Mouse (Mus musculus): ENCODE measurements at regions not wholly inside any gene's neighbourhood (a gene's known extent, or its start where the extent isn't known, plus 50 kb on each side); places are given as distances from the start of the nearest gene placed in this dataset.

- DNase-seq (ENCODE audit: extremely low spot score in 1 of 2, low spot score in 2 of 2), result no peak
- intact Hi-C loops (cut with DNase I), result no loop called here
These were observed 365.6 kb downstream of the Med10 start for GRCm38 (mm10) chr13:70167747-70168146.

GRCm38 (mm10) chr13:70168906-70169305 is 366.7 kb downstream of the Med10 start:
- intact Hi-C loops (cut with DNase I), result no loop called here
- no peak for DNase-seq (ENCODE audit: extremely low spot score in 1 of 2, low spot score in 2 of 2)

- intact Hi-C loops (cut with DNase I), result no loop called here
- DNase-seq (ENCODE audit: extremely low spot score in 1 of 2, low spot score in 2 of 2), result no peak
These were observed 374.9 kb downstream of the Med10 start for GRCm38 (mm10) chr13:70177066-70177465.

GRCm38 (mm10) chr13:70178073-70178491 is 375.9 kb downstream of the Med10 start:
- no peak for DNase-seq (ENCODE audit: extremely low spot score in 1 of 2, low spot score in 2 of 2)
- intact Hi-C loops (cut with DNase I), result no loop called here

- DNase-seq (ENCODE audit: extremely low spot score in 1 of 2, low spot score in 2 of 2), result no peak
- intact Hi-C loops (cut with DNase I), result no loop called here
These were observed 388.8 kb downstream of the Med10 start for GRCm38 (mm10) chr13:70190978-70191377.

GRCm38 (mm10) chr13:70192101-70193025 is 390.2 kb downstream of the Med10 start:
- DNase-seq (ENCODE audit: extremely low spot score in 1 of 2, low spot score in 2 of 2), result peak in 1 of 2 experiments; percentile 67
- intact Hi-C loops (cut with DNase I), result no loop called here

GRCm38 (mm10) chr13:70193270-70193669 is 391.1 kb downstream of the Med10 start:
- intact Hi-C loops (cut with DNase I), result no loop called here
- DNase-seq (ENCODE audit: extremely low spot score in 1 of 2, low spot score in 2 of 2), result no peak

- no peak for DNase-seq (ENCODE audit: extremely low spot score in 1 of 2, low spot score in 2 of 2)
- intact Hi-C loops (cut with DNase I), result no loop called here
These were observed 393.7 kb downstream of the Med10 start for GRCm38 (mm10) chr13:70195854-70196253.

- intact Hi-C loops (cut with DNase I), result no loop called here
- DNase-seq (ENCODE audit: extremely low spot score in 1 of 2, low spot score in 2 of 2), result no peak
These were observed 396.4 kb downstream of the Med10 start for GRCm38 (mm10) chr13:70198638-70199037.

- DNase-seq (ENCODE audit: extremely low spot score in 1 of 2, low spot score in 2 of 2), result no peak
- intact Hi-C loops (cut with DNase I), result no loop called here
These were observed 396.9 kb downstream of the Med10 start for GRCm38 (mm10) chr13:70199087-70199486.

GRCm38 (mm10) chr13:70205334-70205733 is 403.1 kb downstream of the Med10 start:
- DNase-seq (ENCODE audit: extremely low spot score in 1 of 2, low spot score in 2 of 2), result no peak
- intact Hi-C loops (cut with DNase I), result no loop called here

- no peak for DNase-seq (ENCODE audit: extremely low spot score in 1 of 2, low spot score in 2 of 2)
- intact Hi-C loops (cut with DNase I), result no loop called here
These were observed 408.0 kb downstream of the Med10 start for GRCm38 (mm10) chr13:70210158-70210557.

- intact Hi-C loops (cut with DNase I), result no loop called here
- no peak for DNase-seq (ENCODE audit: extremely low spot score in 1 of 2, low spot score in 2 of 2)
These were observed 410.8 kb downstream of the Med10 start for GRCm38 (mm10) chr13:70213017-70213416.

- no peak for DNase-seq (ENCODE audit: extremely low spot score in 1 of 2, low spot score in 2 of 2)
- intact Hi-C loops (cut with DNase I), result no loop called here
These were observed 411.4 kb downstream of the Med10 start for GRCm38 (mm10) chr13:70213622-70214021.

GRCm38 (mm10) chr13:70214022-70214654 is 411.9 kb downstream of the Med10 start:
- intact Hi-C loops (cut with DNase I), result no loop called here
- DNase-seq (ENCODE audit: extremely low spot score in 1 of 2, low spot score in 2 of 2), result no peak

- intact Hi-C loops (cut with DNase I), result no loop called here
- no peak for DNase-seq (ENCODE audit: extremely low spot score in 1 of 2, low spot score in 2 of 2)
These were observed 413.9 kb downstream of the Med10 start for GRCm38 (mm10) chr13:70216134-70216533.

GRCm38 (mm10) chr13:70217429-70218133 is 415.4 kb downstream of the Med10 start:
- intact Hi-C loops (cut with DNase I), result no loop called here
- DNase-seq (ENCODE audit: extremely low spot score in 1 of 2, low spot score in 2 of 2), result no peak

- DNase-seq (ENCODE audit: extremely low spot score in 1 of 2, low spot score in 2 of 2), result no peak
- intact Hi-C loops (cut with DNase I), result no loop called here
These were observed 413.9 kb downstream of the Ice1 start for GRCm38 (mm10) chr13:70223485-70223884.

GRCm38 (mm10) chr13:70227167-70227566 is 410.3 kb downstream of the Ice1 start:
- intact Hi-C loops (cut with DNase I), result no loop called here
- no peak for DNase-seq (ENCODE audit: extremely low spot score in 1 of 2, low spot score in 2 of 2)

Data from left cerebral cortex, postnatal 10 days (tissue).